Mouse (Mus musculus) left cerebral cortex, postnatal 4 days (tissue): ENCODE results near the gene Foxn3. TPM values are rescaled to one million over a fixed set of nuclear protein-coding genes. Genes with fewer than 3 reads are reported as not detected.
A peak's percentile ranks its signal among the peaks of the same experiment; 100 is the strongest.

Experiments used
- DNase-seq: peaks from one replicate; pipeline ENCODE4 v3.0.0-alpha.2; 2022
- intact Hi-C: fragments of 180-260 bp; cut with DNase I; formaldehyde crosslinking; loops from one replicate; pipeline ENCODE4 v1.15.1; 2025
- total RNA-seq, 2 experiments: library from RNA; stranded (reverse); gene quantifications; 2 replicates each; pipeline ENCODE4 v1.2.3; 2021

The Foxn3 gene
- total RNA-seq, 2 experiments from 2014 or later: 73.5 to 79.5 TPM

DNA sequence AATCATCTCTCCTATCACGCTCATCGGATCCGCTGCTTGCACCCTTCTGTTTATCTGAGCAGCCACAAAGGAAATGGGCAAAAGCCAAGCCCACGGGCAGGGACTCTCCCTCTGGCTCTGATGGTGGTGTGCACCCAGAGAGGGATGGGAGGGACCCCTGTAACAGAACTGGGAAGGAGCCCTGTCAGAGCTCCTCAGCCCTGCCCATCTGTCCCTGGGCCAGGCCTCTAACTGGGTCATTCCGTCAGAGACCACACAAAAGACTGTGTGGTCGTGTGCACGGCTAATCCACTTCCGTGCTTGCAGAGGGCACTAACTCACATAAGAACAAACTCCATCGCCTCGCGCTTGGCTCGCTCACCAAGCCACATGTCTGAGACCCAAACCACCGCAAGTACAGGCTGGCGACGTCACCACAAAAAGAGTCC is 95.5 kb downstream of the Foxn3 start:
- intact Hi-C loops: no loop called here
- peak; percentile 68 for DNase-seq

DNA sequence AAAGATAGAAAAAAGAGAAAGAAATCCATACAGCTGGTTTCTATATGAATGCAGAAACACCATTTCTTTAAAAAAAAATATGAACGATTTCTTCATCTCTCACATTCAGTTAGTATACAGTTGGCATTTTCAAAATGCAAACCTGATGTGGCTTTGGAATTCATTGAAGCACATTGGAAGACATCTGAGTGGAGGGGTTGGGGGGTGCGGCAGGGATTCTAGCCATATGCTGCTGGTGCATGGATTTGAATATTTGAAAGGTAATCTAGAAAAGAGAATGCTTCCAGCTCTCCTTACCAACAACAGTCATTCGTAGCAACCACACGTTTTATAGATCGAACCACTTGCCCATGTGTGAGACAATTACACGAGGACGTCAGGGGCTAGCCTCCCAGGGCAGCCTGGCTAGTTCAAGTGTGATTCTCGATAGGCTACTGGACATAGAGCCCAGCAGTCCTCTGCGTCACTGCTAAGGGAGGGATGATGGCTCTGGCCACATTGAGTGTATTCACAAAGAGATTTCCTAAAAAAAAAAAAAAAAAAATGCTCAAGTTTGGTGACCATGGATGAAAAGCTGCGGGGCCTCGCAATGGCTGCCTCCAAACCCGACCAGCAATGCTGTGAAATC is 96.0 kb downstream of the Foxn3 start:
- no peak for DNase-seq
- intact Hi-C loops: no loop called here

DNA sequence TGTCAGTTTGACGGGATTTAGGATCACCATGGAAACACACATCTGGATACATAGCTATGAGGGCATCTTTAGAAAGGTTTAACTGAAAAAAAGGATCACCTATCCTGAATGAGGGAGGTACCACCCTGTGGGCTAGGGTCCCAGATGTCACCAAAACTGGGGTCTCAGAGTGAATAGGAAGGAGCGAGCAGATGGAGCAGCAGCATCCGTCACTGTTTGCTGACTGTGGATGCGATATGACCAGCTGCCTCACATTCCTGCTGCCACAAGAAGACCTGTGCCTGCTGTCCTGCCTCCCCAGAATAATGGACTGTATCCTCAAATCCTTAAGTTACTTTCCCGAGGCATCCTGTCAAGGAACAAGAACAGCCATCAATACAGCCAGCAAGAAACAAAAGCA is 97.0 kb downstream of the Foxn3 start:
- intact Hi-C loops: no loop called here

DNA sequence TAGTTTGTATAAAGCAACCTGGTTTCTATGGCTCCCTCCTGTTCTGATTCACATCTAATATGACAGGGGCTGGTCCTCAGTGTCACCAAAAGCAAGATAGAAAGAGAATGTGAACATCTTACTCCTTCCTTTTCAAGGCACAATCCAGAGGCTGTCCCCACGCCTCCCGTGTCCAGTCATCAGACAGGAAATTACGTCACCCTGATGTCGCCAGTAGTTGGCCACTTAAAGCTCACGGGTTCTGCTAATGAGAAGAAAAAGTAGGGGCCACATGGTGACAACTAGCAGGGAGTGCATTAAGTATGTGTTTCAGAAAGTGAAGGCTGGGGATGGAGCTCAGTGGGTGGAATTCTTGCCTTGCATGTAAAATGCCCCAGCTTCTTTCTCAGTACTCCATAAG is 99.1 kb downstream of the Foxn3 start:
- DNase-seq: no peak
- intact Hi-C loops: no loop called here

More for the DNA sequence above, 97.0 kb downstream of the Foxn3 start:
- no peak for DNase-seq

DNA sequence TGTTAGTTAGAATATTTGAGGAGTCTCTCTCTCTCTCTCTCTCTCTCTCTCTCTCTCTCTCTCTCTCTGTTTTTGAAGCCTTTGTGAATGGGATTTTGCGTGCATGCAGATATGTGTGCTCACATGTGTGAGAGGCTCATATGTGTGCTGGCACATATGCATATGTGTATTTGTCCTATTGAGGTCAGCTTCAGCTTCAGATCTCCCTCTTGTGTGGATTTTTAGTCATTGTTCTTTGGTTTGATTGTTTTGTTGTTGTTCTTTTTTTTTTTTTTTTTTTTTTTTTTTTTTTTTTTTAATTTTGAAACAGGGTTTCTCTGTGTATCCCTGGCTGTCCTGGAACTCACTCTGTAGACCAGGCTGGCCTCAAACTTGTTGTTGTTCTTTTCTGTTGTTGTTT is 100.5 kb downstream of the Foxn3 start:
- DNase-seq: no peak
- intact Hi-C loops: no loop called here

DNA sequence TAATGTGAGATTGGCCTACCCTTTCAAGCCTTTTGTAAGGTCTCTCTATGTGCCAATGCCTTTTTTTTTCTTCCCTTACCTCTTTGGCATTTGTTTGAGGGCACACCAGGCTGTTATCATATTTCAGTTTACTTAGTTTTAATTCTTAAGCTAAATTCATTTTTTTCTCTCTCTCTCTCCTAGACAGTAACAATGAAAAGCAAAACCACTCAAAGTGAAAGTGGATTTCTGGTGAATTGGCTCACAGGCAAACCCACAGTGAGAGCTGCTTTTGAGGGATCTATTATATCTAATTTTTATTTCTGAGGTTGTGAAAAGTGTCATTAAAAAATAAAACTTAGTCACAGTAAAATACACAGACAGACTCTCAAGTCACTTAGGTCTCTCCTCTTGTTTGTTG is 101.1 kb downstream of the Foxn3 start:
- no peak for DNase-seq
- intact Hi-C loops: no loop called here

DNA sequence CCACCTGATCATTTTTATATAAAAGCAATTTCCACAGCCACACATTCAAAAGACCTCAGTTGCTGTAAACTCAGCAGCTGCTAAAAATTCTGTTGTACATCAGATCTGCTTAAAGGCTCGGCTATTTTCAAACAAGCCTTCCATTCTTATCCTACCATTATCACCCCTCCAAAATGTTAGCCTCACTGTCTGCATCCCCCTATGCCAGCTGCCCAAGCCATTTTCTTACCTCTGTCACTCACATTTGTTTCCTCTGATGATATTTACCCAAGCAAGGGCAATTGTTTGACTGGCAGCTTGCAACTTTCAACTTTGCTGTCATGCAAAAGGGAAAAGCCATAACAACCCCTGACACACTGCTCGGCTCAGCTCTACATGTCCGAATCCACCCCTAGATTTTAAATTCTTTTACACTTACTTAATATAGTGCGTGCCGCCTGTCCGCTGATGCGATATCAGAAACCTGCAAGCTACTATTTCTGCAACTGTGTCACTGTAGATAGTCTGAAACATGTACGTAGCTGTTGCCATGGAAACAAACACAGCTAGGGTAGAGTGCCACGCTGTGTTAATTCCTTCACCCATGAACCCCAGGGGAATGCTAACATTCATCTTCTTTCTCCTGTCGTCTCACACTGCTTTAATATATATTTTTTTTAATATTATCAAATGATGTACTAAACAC is 105.7 kb downstream of the Foxn3 start:
- DNase-seq: no peak
- intact Hi-C loops: no loop called here

DNA sequence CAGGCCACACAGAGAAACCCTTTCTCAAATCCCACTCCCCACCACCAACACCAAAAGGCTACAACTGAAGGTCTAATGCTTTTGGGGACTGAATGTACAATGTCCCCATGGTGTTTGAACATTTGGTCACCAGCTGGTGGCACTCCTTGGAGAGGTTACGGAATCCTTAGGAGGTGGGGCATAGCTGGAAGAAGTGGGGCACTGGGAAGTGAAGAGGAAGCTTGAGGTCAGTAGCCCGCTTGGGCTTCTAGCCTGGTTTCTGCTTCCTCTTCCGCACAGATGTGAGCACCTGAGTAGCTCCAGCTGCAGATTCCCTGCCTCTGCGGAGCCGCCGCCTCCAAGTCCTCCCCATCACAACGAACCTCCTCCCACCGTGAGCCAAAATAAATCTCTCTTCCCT is 107.8 kb downstream of the Foxn3 start:
- intact Hi-C loops: no loop called here
- DNase-seq: no peak

DNA sequence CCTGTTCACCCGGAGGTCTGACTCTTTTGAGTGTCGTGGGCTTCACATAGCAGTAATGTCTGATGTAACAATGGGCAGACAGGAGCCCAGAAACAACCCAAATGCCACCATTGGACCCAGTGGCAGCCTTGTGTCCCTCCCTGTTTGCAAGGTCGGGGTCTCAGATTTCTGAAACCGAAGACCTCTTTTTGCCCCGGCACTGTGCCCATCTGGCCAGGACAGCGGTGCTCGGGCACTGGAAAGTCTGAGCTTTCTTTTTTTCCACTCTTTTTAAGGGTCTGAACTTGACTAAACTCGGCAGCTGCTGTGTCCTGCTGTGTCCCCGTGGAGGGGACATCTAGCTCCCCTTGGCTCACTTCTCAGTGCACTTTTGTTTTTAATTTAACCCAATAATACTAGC is 109.0 kb downstream of the Foxn3 start:
- DNase-seq: no peak
- intact Hi-C loops: no loop called here

DNA sequence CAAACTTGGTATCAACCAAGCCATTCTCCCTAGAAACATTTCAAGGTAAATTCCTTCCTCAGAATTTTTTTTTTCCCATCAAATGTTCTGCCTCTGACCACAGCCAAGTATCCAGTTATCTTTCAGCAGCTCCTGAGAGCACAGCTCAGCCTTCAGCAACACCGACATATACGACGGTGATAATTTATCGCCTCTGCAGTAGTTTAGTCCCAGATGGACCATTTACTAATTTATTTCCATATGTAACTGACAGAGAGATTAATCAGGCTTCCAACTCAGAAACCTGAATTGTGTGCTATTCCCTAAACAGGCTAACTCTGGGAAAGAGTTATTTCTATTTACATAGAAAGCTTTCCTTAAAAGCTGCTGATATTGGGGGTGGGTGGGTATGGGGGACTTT is 109.6 kb downstream of the Foxn3 start:
- DNase-seq: no peak
- intact Hi-C loops: no loop called here

DNA sequence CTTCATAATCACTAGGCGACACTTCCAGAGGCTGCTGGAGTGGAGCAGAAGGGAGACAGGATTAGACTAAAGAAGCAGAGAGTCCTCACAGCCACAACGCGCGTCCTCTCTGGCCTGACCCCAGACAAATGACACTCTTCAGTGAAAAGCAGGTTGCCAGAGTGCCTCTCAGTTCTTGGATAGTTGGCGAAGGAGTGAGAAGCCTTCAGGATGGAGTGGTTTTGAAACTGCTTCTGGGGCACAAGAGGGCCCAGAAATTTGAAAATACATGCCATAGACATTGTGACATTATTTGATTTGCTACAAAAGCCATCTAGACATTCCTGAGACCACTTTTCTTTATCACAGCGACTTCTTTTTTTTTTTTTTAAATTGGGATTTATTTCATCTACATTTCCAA is 113.3 kb downstream of the Foxn3 start:
- intact Hi-C loops: no loop called here
- no peak for DNase-seq

DNA sequence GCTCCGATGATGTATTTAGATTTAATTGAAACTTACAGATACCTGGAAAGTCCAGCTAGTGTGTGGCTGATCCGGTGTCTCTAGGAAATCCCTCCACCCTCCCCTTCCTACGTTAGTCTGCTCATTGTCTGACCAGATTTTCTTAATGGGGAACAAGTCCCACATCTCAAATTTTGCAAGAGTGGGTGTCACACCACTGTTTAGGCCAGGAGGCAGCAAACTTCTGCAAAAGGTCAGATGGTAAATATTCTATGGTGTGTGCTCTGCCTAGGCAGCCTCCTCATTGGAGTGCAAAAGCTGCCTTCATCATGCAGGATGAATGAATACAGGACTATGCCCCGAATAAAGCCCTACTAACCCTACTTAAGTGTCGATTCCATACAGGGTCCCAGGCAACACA is 115.6 kb downstream of the Foxn3 start:
- intact Hi-C loops: no loop called here
- DNase-seq: no peak

DNA sequence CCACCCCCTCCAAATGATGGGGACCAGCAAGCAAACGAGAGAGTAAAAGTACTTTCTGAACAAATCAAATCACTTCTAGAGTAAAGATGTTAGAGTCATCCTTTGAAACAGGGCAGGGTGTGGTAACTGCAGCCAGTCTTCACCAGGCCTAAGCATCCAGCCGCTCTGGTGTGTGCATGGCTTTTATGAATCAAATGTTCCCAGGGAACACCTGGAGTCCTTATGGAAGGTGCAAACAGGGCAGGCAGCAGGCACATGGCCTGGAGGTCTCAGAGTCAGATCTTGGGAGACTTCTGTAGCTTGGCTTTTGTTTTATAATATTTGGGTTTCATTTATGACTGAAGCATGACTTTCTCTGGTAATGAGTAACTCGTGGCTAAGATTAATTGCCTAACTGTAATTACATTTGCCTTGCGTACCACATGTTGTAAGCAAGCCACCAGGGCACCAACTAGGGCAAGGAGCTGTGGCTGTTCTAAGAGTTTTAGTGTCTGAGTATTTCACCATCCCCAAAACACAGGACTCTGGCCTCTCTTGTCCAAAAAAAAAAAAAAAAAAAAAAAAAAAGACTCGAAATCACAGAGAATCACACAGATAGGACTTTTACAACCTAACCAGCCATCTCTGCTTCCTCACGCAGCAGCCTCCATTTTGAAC is 118.2 kb downstream of the Foxn3 start:
- no peak for DNase-seq
- intact Hi-C loops: no loop called here

DNA sequence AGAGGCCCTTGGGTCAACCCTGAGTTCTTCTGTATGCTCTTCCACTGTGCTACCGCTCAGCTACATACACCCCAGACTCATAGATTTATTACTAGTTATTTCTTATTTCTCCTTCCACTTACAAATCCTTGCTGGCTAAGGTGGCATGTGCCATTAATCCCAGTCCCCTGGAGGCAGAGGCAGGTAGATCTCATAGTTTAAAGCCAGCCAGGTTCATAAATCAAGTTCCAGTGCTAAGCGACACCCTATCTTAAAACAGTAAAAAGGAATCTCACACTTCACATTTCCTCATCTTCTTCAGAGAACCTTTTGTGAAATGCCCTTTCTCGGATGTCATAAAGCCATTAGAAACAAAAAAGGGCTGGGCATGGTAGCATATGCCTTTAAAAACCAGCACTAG is 120.6 kb downstream of the Foxn3 start:
- DNase-seq: no peak
- intact Hi-C loops: no loop called here

DNA sequence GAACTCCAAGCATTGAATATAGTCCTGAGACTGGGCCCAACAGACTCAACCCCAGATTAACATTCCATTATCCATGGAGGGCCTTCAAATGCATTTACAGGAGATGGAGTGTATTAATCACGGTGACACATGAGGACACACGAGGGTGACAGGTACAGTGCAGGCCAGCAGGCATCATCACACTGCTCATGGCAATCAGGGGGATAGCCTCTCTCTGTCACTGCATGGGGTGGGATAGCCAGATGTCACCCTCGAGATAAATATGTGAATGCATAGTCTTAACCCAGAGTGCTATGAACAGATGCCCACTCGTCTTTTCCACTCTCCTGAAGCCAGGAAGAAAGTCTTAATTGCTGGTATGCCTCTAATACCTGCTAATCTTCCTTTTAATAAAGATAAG is 122.4 kb downstream of the Foxn3 start:
- DNase-seq: peak; percentile 45
- intact Hi-C loops: no loop called here

DNA sequence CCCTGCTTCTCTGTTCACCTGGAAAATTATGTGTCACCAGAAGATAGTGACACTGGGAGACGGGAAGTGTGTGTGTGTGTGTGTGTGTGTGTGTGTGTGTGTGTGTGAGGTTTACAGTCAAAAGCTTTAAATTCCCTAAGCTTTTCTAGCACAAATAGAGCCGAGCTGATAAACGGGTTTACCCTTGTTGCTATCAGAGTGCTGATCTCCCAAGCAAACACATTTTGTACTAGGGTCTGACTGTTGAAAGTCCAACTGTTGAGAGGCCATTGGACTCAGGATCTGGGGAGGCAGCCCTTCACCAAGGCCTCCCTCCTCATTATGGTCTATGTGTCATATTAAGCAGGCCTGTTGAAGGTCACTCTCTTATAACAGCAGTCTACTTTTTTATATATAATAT is 123.4 kb downstream of the Foxn3 start:
- intact Hi-C loops: no loop called here
- DNase-seq: no peak

DNA sequence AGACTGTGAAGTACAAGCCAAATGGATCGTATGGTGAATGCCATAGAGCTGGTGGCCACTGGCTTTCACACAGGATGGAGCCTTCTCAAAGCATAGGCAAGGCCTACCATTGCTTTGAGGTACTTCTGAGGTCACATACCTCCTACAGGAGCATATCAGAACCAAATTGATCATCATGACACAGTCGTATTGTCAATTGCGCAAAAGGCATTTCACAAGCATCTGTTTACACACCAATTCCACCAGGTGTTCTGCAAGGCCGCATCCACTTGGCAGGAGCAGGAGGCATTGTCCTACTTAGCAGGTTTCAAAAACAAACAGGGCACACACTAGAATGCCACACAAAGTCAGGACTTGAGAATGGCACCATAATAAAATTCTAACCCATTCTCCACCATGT is 128.2 kb downstream of the Foxn3 start:
- intact Hi-C loops: no loop called here
- no peak for DNase-seq

DNA sequence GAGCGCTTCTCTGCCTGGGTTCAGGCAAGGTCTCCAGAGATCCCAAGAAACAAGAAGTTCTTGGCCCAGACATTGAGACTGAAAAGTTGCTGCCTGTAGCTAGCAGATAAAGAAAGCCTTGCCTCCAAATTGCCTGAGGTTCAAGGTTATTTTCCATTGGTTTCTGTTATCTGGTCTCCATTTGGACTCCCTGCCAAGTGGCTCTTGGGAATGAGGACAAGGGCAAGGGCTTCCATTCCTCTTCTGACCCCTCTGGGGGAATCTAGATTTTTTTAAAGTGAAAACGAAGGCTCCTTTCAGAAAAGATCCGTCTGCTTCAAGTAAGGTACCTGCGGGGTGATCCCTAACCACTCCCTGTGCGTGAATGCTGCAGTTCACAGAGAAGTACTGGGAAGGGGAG is 130.0 kb downstream of the Foxn3 start:
- no peak for DNase-seq
- intact Hi-C loops: no loop called here

DNA sequence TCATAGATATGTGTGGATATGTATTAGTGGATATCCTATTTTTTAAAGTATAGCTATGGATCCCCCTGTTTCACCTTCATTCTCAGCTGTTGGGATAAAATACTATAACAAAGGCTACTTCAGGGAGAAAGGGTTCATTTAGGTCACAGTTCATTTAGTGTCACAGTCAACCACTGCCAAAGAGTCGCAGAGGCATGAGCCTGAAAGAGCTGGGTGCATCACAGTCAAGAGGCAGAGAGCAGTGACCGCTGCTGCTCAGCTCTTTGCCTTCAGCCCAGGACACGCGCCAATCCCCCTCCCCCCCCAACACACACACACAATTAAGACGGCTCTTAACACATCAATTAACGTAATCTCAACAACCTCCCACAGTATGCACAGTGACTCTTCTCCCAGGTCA is 131.8 kb downstream of the Foxn3 start:
- intact Hi-C loops: no loop called here
- no peak for DNase-seq

DNA sequence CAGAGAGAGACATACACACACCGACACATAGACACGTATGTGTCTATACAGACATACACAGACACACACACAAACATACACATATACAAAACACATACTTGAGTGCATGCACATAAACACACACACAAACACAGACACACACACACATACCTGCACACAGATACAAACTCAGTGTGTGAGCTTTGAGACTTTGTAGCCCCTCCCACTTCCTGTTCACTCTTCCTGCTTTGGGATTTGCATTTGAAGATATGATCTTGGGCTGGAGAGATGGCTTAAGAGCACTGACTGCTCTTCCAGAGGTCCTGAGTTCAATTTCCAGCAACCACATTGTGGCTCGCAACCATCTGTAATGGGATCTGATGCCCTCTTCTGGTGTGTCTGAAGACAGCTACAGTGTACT is 132.4 kb downstream of the Foxn3 start:
- no peak for DNase-seq
- intact Hi-C loops: no loop called here

DNA sequence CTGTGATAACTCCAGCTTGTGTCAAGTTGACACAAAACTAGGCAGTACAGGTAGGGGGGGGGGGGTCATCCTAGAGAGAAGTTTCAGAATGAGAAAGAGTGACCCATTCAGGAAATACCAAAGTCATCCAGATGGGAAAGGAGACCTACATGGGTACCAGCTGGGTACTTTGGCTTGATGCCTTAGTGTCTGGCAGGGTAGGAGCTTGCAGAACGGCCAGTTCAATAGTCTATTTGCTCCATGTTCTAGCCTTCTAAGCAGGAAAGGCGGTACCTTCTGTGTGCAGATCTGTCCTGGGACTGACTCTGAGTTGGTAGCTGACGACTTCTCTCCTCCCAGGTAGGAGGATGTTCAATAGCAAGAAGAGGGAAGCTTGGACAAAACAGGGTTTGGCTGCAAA is 134.3 kb downstream of the Foxn3 start:
- intact Hi-C loops: no loop called here
- DNase-seq: peak; percentile 65

DNA sequence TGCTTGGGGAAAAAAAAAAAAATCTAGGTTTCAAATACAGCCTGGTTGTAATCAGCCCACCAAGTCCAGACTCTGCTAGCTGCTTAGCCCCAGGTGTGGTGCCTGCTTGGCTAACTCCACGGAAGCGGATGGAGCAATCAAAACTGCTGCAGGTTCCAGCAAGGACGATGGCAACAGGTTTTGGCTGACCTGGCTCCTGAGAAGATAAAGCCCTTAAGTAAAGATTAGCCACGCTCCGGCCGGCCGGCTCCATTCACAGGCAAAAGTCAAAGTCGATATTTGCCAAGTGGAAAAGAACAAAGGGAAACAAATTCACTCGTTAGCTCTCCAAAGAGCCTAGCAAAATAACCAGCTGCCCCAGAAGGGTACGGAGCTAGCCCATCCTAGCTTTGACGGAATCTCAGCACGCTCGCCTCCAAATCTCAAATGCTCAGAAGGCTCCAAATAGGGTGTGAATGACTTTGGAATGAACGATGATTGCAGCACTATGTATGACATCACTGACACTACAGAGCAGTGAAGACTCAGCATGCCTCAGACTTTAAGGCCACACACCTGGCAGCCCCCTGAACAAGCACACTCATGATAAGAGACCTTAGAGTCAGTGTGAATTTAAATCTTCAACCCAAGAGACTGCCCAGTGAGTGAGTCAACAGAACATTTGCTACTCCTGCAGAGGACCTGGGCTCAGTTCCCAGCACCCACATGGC is 137.0 kb downstream of the Foxn3 start:
- intact Hi-C loops: no loop called here
- no peak for DNase-seq
